Mouse (Mus musculus) forebrain, embryonic 13.5 days (tissue): ENCODE measurements around the gene Pm20d1. TPM values are rescaled to one million over a fixed set of nuclear protein-coding genes. Genes with fewer than 3 reads are reported as not detected.

Experiments
- polyA plus RNA-seq: library from polyadenylated mRNA; unstranded; fragments of >200 nt; fragmentation: Nextera tagmentation; extraction: Ambion mirVana; gene quantifications from 2 replicates; pipeline ENCODE4 v1.2.1, GENCODE M21; 2015

The Pm20d1 gene
- polyA plus RNA-seq, 1 experiment from 2014 or later: 0.15 TPM

Other genes starting within 250 kb of the Pm20d1 start
- gene Avpr1b, start 198.1 kb upstream of the Pm20d1 start, polyA plus RNA-seq: not detected in 2 replicates
- gene Ctse, start 159.1 kb upstream of the Pm20d1 start, polyA plus RNA-seq: not detected in 2 replicates
- gene Rab7b, start 108.7 kb upstream of the Pm20d1 start, polyA plus RNA-seq: 0.40 and 0.62 TPM in 2 replicates
- 0.05 and 0.06 TPM in 2 replicates for gene Slc26a9, start 53.4 kb upstream of the Pm20d1 start, polyA plus RNA-seq
- 10.5 and 11.3 TPM in 2 replicates for gene Slc41a1, start 30.1 kb downstream of the Pm20d1 start, polyA plus RNA-seq
- 8.5 and 9.2 TPM in 2 replicates for gene Rab29, start 69.8 kb downstream of the Pm20d1 start, polyA plus RNA-seq
- 83.9 and 86.1 TPM in 2 replicates for gene Nucks1, start 113.2 kb downstream of the Pm20d1 start, polyA plus RNA-seq
- gene Slc45a3, start 165.6 kb downstream of the Pm20d1 start, polyA plus RNA-seq: 2.6 and 2.9 TPM in 2 replicates
- gene Elk4, start 210.2 kb downstream of the Pm20d1 start, polyA plus RNA-seq: 13.1 and 13.2 TPM in 2 replicates